Mouse (Mus musculus) heart, embryonic 16.5 days (tissue): ENCODE data around the gene Klf1. TPM values are rescaled to one million over a fixed set of nuclear protein-coding genes. Genes with fewer than 3 reads are reported as not detected.

Experiments
- ATAC-seq: fragments of 200-750 bp; cut with Nextera tagmentation; replicated peaks from 2 replicates; pipeline ENCODE4 v1.8.0; 2017; ENCODE audit warnings: moderate number of reproducible peaks; ENCODE audit not compliant: insufficient read depth, low FRiP score; ENCODE audit errors: extremely low read depth
- H3K27ac ChIP-seq: fragments of 300-500 bp; sonication (generic); 2 replicates; pipeline ENCODE4 v1.5.1; 2014; ENCODE audit warnings: mild to moderate bottlenecking, low read length, control low read depth, moderate library complexity
- H3K27me3 ChIP-seq: fragments of 300-500 bp; sonication (generic); 2 replicates; pipeline ENCODE4 v1.6.1; 2014; ENCODE audit warnings: low read length, mixed read lengths; ENCODE audit not compliant: control insufficient read depth, insufficient read depth
- H3K36me3 ChIP-seq: fragments of 300-500 bp; sonication (generic); 2 replicates; pipeline ENCODE4 v1.6.1; 2014; ENCODE audit not compliant: control insufficient read depth, insufficient read depth
- H3K4me1 ChIP-seq: fragments of 300-500 bp; sonication (generic); 2 replicates; pipeline ENCODE4 v1.6.1; 2014; ENCODE audit warnings: low read length, mixed read lengths; ENCODE audit not compliant: control insufficient read depth, insufficient read depth
- H3K4me2 ChIP-seq: fragments of 300-500 bp; sonication (generic); 2 replicates; pipeline ENCODE4 v1.6.1; 2014; ENCODE audit warnings: low read depth, mild to moderate bottlenecking, control low read depth, low read length
- H3K4me3 ChIP-seq: fragments of 300-500 bp; sonication (generic); 2 replicates; pipeline ENCODE4 v1.5.1; 2014; ENCODE audit warnings: mild to moderate bottlenecking, control low read depth, low read length
- H3K9ac ChIP-seq: fragments of 300-500 bp; sonication (generic); 2 replicates; pipeline ENCODE4 v1.6.1; 2014; ENCODE audit warnings: low read length, control low read depth
- H3K9me3 ChIP-seq: fragments of 300-500 bp; sonication (generic); replicated peaks from 2 replicates; pipeline ENCODE4 v1.6.1; 2016; ENCODE audit warnings: low read length; ENCODE audit not compliant: control insufficient read depth
- WGBS: fragments of 180-500 bp; shearing (Covaris S2); extraction: QIAGEN DNeasy Blood & Tissue Kit; methylation state at CpG from one replicate; pipeline ENCODE4 v1.1.7; 2014; 5-methylcytosine and 5-hydroxymethylcytosine counted together
- polyA plus RNA-seq: library from polyadenylated mRNA; unstranded; fragments of >200 nt; fragmentation: Nextera tagmentation; extraction: Ambion mirVana; gene quantifications from 2 replicates; pipeline ENCODE4 v1.2.1, GENCODE M21; 2015

Klf1 gene
- polyA plus RNA-seq, 1 experiment from 2014 or later, result 1.4 TPM

GRCm38 (mm10) chr8:84910551-84910950, 8.8 kb downstream of the Klf1 start:
- no peak for ATAC-seq
- Histone ChIP-seq H3K27ac (no peak overlapping the region), H3K9ac (no peak overlapping the region), H3K4me3 (no peak overlapping the region), H3K9me3 (peaks cover 4% of the 10 kb centered on the region; the same call in 1 of the 2 replicates), H3K36me3 (no peaks in the 10 kb centered on the region), H3K4me2 (no peak overlapping the region), H3K27me3 (peaks cover 39% of the 10 kb centered on the region), H3K4me1 (peaks cover 9% of the 10 kb centered on the region; the same call in 1 of the 2 replicates)
- 79% methylated on average over 6 of the region's 6 CpGs for WGBS

GRCm38 (mm10) chr8:84911854-84912253, 10.1 kb downstream of the Klf1 start:
- peaks cover 9% of the 10 kb centered on the region; the same call in 1 of the 2 replicates for H3K4me1 ChIP-seq
- H3K4me2 ChIP-seq, result no peak overlapping the region
- 81% methylated on average over 9 of the region's 9 CpGs for WGBS

DNA sequence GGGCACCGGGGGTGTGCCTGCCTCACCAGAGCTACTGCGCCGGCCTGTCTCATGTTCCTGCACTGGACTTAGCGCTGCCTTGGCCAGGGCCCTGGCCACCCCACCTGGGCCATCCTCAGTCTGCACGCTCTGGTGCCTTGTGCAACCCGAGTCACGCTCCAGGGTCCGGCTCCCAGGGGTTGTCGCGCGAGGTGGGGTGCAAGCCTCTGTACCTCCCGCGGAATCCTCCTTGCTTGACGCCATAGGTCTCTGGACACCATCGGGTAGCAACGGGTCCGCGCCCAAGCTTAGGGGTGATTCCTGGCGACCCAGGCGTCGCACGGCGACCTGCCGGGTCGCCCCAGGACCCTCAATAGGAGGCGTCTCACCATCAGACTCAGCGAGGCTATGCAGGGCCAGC, 10.7 kb downstream of the Klf1 start:
- WGBS, result 21% methylated on average over 27 of the region's 27 CpGs
- no peak for ATAC-seq
- Histone ChIP-seq H3K27ac (no peak overlapping the region), H3K9me3 (peaks cover 4% of the 10 kb centered on the region; the same call in 1 of the 2 replicates), H3K9ac (peak overlapping the region; percentile 62), H3K4me3 (peak overlapping the region; percentile 57), H3K36me3 (no peaks in the 10 kb centered on the region), H3K4me2 (peak overlapping the region; percentile 78), H3K4me1 (peaks cover 9% of the 10 kb centered on the region; the same call in 1 of the 2 replicates), H3K27me3 (peaks cover 49% of the 10 kb centered on the region)

More at GRCm38 (mm10) chr8:84911854-84912253, 10.1 kb downstream of the Klf1 start:
- no peak overlapping the region for H3K4me3 ChIP-seq
- no peak for ATAC-seq
- peaks cover 4% of the 10 kb centered on the region; the same call in 1 of the 2 replicates for H3K9me3 ChIP-seq
- H3K36me3 ChIP-seq, result no peaks in the 10 kb centered on the region
- no peak overlapping the region for H3K27ac ChIP-seq
- H3K27me3 ChIP-seq, result peaks cover 45% of the 10 kb centered on the region
- H3K9ac ChIP-seq, result no peak overlapping the region

GRCm38 (mm10) chr8:84912895-84913501, 11.3 kb downstream of the Klf1 start:
- ATAC-seq, result 0 out of 2 replicates have a peak, but pooled peaks have one; percentile 24
- peaks cover 9% of the 10 kb centered on the region; the same call in 1 of the 2 replicates for H3K4me1 ChIP-seq
- H3K9ac ChIP-seq, result peak overlapping the region; percentile 62
- H3K27me3 ChIP-seq, result peaks cover 55% of the 10 kb centered on the region
- H3K4me2 ChIP-seq, result peak overlapping the region; percentile 78
- H3K36me3 ChIP-seq, result no peaks in the 10 kb centered on the region
- H3K9me3 ChIP-seq, result peaks cover 4% of the 10 kb centered on the region; the same call in 1 of the 2 replicates
- H3K4me3 ChIP-seq, result peak overlapping the region; percentile 57
- under 1% methylated on average over 55 of the region's 55 CpGs for WGBS
- no peak overlapping the region for H3K27ac ChIP-seq

- Histone ChIP-seq H3K36me3 (no peaks in the 10 kb centered on the region), H3K4me3 (peak overlapping the region; percentile 57), H3K27ac (no peak overlapping the region), H3K27me3 (peaks cover 60% of the 10 kb centered on the region), H3K9ac (peak overlapping the region; percentile 62), H3K9me3 (peaks cover 4% of the 10 kb centered on the region; the same call in 1 of the 2 replicates), H3K4me2 (peak overlapping the region; percentile 78), H3K4me1 (peaks cover 9% of the 10 kb centered on the region; the same call in 1 of the 2 replicates)
- WGBS, result 7% methylated on average over 9 of the region's 9 CpGs
- ATAC-seq, result no peak
Measured at GRCm38 (mm10) chr8:84913502-84913900, 11.8 kb downstream of the Klf1 start.

- Histone ChIP-seq H3K4me1 (peaks cover 6% of the 10 kb centered on the region; the same call in 1 of the 2 replicates), H3K27ac (no peak overlapping the region), H3K27me3 (peaks cover 63% of the 10 kb centered on the region), H3K36me3 (no peaks in the 10 kb centered on the region), H3K4me3 (no peak overlapping the region), H3K9me3 (peaks cover 4% of the 10 kb centered on the region; the same call in 1 of the 2 replicates), H3K9ac (no peak overlapping the region), H3K4me2 (peak overlapping the region; percentile 78; the same call in 1 of the 2 replicates)
- WGBS, result 39% methylated on average over 4 of the region's 4 CpGs
- no peak for ATAC-seq
Measured at GRCm38 (mm10) chr8:84913960-84914359, 12.2 kb downstream of the Klf1 start.

GRCm38 (mm10) chr8:84915269-84915668, 13.5 kb downstream of the Klf1 start:
- Histone ChIP-seq H3K27ac (no peak overlapping the region), H3K4me1 (peaks cover 6% of the 10 kb centered on the region; the same call in 1 of the 2 replicates), H3K4me3 (no peak overlapping the region), H3K9ac (no peak overlapping the region), H3K9me3 (peaks cover 4% of the 10 kb centered on the region; the same call in 1 of the 2 replicates), H3K4me2 (no peak overlapping the region), H3K36me3 (no peaks in the 10 kb centered on the region), H3K27me3 (peaks cover 61% of the 10 kb centered on the region)
- WGBS, result 86% methylated on average over 8 of the region's 8 CpGs
- no peak for ATAC-seq

GRCm38 (mm10) chr8:84917781-84918180, 16.1 kb downstream of the Klf1 start:
- no peak overlapping the region for H3K9ac ChIP-seq
- H3K4me3 ChIP-seq, result no peak overlapping the region
- H3K36me3 ChIP-seq, result no peaks in the 10 kb centered on the region
- WGBS, result 24% methylated on average over 20 of the region's 20 CpGs
- peaks cover 4% of the 10 kb centered on the region; the same call in 1 of the 2 replicates for H3K9me3 ChIP-seq
- H3K4me2 ChIP-seq, result no peak overlapping the region
- H3K27ac ChIP-seq, result no peak overlapping the region
- ATAC-seq, result no peak
- H3K4me1 ChIP-seq, result peaks cover 3% of the 10 kb centered on the region; the same call in 1 of the 2 replicates
- H3K27me3 ChIP-seq, result peaks cover 37% of the 10 kb centered on the region

- Histone ChIP-seq H3K9me3 (peaks cover 4% of the 10 kb centered on the region; the same call in 1 of the 2 replicates), H3K36me3 (no peaks in the 10 kb centered on the region), H3K27me3 (peaks cover 37% of the 10 kb centered on the region), H3K4me3 (no peak overlapping the region), H3K9ac (no peak overlapping the region), H3K4me2 (no peak overlapping the region), H3K27ac (no peak overlapping the region), H3K4me1 (no peaks in the 10 kb centered on the region)
- no peak for ATAC-seq
- 85% methylated on average over 15 of the region's 15 CpGs for WGBS
Measured at GRCm38 (mm10) chr8:84918646-84919045, 16.9 kb downstream of the Klf1 start.
